Mouse (Mus musculus) megakaryocyte, embryonic 14.5 days (primary cell): ENCODE measurements at regions not wholly inside any gene's neighbourhood (a gene's known extent, or its start where the extent isn't known, plus 50 kb on each side); places are given as distances from the start of the nearest gene placed in this dataset.
"Not testable (repeated sequence)": the region's sequence is repeated elsewhere in the genome, so short reads cannot be mapped to it uniquely, and the experiment has no call there.

Experiments used
- FLI1 ChIP-seq: IDR thresholded peaks from 2 replicates; pipeline ENCODE4 v1.6.1; 2012; ENCODE audit warnings: low read length, inconsistent platforms, mixed read lengths
- GATA1 ChIP-seq: IDR thresholded peaks from 3 replicates; pipeline ENCODE4 v1.6.1; 2012; ENCODE audit warnings: mixed read lengths, low read length, inconsistent platforms, borderline replicate concordance

DNA sequence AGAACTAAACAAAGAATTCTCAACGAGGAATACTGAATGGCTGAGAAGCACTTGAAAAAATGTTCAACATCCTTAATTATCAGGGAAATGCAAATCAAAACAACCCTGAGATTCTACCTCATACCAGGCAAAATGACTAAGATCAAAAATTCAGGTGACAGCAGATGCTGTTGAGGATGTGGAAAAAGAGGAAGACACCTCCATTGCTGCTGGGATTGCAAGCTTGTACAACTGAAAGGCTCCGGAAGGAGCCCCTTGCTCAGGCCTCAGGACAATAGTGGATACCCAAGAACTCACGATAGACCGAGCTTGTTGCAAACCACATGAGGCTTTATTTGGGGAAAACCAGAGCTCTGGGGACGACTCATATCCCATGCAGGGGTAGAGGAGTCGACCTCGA is 69.6 kb downstream of the Gm8797 start:
- not testable (repeated sequence) for TF ChIP-seq GATA1, FLI1
